Mouse (Mus musculus) B cell, adult 2 months (primary cell): Measurements from ENCODE around the gene Slc7a15.
"Not testable (repeated sequence)": the region's sequence is repeated elsewhere in the genome, so short reads cannot be mapped to it uniquely, and the experiment has no call there.

ENCODE experiments used
- DNase-seq, 2 experiments: peaks; one replicate each; pipeline ENCODE4 v3.0.0; 2022

Slc7a15 gene

GRCm38 (mm10) chr12:8598966-8599365, at the start of gene Slc7a15:
Gene Slc7a15, minus strand, starts transcription at chr12:8599066.
- not testable (repeated sequence) for DNase-seq

DNA sequence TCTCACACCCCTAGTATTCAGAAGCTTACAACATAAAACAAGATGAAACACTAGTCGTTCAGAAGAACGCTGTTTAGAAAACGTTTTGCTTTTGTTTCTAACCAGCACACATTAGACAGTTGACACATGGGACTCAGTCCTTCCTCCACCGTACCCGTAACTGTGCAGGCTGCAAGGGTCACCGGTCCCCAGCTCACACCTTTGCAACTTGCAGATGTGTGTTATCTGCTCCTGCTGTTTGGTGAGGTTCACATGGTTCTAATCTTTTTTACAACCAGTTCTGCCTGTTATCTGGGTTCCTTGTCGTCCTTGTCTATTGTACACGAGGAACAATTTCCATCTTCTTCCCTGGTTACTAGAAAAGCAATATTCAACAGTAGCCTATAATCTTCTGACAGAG, 49.3 kb upstream of the Slc7a15 start:
- DNase-seq: not testable (repeated sequence)

- no peak for DNase-seq
These were observed 42.5 kb upstream of the Slc7a15 start for GRCm38 (mm10) chr12:8641425-8641735.

- DNase-seq: peak; percentile 96 to 98
These were observed 42.0 kb upstream of the Slc7a15 start for GRCm38 (mm10) chr12:8640711-8641424.

DNA sequence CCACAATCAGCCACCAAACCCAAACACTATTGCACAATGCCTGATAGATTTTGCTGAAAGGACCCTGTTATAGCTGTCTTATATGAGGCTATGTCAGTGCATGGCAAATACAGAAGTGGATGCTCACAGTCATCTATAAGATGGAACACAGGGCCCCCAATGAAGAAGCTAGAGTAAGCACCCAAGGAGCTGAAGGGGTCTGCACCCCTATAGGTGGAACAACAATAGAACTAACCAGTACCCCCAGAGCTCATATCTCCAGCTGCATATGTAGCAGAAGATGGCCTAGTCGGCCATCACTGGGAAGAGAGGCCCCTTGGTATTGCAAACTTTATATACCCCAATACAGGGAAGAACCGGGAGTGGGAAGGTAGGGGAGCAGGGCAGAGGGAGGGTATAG, 41.3 kb upstream of the Slc7a15 start:
- peak in 1 of 2 experiments; percentile 11 for DNase-seq

DNA sequence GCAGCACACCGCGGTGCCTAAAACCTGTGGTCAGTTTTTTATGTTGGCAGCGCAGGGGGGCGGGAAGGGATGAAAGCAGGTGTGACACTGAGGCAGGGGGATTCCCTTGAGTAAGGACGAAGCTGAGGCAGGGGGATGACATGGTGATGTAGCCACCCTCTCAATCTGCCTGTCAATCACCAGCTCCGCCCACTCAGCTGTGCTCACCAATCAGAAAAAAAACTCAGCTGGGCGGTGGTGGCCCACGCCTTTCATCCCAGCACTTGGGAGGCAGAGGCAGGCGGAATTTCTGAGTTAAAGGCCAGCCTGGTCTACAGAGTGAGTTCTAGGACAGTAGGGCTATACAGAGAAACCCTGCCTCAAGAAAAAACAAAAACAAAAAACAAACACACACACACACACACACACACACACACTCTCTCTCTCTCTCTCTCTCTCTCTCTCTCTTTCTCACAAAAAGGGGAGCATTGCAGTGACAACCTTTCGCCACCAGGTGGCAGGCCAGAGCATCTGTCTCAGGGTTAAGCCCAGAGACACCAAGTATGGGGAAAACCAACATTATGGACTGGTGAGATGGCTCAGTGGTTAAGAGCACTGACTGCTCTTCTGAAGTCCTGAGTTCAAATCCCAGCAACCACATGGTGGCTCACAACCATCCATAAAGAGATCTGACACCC, 39.7 kb upstream of the Slc7a15 start:
- peak; percentile 94 for DNase-seq

DNA sequence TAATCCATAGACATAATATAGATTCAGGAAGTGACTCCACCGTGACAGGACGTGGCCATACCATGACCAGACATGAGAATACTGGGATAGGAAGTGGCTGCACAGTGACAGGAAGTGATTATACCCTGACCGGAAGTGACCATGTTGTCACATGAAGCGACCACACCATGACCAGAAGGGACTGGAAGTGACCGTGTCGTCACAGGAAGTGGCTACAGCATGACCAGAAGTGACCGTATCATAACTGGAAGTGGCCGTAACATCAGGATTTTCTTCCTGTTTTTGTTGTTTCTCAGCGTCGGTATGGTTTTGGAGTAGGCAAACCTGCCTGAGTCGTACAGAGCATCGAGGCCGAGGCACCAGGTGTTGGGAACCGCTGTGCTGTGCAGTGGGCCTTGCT, 38.1 kb upstream of the Slc7a15 start:
- peak in 1 of 2 experiments; percentile 1 for DNase-seq

GRCm38 (mm10) chr12:8635546-8635945, 36.7 kb upstream of the Slc7a15 start:
- DNase-seq: no peak

DNA sequence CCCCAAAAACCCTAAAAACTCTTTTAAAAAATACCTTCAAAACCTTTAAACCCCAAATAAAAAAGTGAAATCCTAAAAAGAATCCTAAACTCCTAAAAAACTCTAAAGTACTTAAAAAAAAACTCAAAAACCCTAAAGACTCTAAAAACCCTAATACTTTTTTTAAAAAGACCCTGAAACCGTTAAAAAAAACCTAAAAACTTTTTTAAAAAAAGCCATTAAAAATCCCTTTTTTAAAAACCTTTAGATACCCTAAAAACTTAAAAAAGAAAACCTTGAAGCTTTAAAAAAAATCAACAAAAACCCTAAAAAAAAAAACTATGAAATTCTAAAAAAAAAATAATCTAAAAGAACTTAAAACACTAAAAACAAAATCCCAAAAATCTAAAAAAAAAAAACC, 35.4 kb upstream of the Slc7a15 start:
- no peak for DNase-seq

DNA sequence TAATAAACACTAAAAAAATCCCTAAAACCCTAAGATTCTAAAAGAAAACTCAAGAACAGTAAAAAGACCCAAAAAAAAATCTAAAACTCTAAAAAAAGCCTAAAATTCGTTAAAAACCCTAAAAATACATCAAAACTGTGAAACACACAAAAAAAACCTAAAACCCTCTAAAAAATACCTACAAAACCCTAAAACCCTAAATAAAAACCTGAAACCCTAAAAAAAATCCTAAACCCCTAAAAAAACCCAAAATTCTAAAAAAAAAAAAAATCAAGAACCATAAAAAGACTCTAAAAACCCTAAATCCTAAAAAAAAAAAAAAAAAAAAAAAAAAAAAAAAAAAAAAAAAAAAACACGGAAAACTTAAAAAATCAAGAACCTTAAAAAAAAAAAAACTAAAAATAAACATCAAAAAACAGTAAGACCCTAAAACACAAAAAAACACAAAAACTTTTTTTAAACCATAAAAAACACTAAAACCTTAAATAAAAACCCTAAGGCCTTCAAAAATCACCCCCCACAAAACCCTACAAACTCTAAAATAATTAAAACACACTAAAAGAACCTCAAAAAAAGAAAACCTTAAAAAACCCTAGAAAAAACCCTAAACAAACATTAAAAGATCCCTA, 34.0 kb upstream of the Slc7a15 start:
- DNase-seq: no peak

DNA sequence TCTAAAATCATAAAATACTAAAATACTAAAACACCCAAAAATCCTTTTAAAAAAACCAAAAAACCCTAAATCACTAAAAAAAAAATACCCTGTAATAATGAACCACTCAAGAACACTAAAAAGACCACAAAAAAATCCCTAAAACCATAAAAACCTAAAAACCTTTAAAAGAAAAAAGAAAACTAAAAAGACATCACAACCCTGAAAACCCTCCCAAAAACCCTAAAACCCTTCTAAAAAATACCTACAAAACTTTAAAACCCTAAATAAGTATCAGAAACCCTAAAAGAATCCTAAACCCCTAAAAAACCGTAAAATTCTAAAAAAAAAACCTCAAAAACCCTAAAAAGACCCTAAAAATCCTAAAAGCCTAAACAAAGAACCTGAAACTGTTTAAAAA, 32.8 kb upstream of the Slc7a15 start:
- no peak for DNase-seq

DNA sequence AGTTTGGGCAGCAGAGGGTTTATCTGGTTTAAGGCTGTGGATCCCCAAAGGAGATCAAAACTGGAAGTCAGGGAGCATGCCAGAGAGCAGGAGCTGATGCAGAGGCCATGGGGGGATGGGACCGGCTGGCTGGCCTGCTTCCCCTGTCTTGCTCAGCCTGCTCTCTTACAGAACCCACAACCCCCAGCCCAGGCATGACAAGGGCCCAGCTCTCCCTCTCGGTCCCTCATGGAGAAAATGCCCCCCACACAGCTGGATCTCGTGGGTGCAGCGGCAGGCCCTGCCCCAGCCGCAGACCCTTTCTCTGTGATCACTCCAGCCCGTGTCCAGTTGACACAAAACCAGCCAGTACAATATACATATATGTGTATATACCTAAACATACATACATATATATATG, 30.7 kb upstream of the Slc7a15 start:
- DNase-seq: peak in 1 of 2 experiments; percentile 0

GRCm38 (mm10) chr12:8620678-8621018, 21.8 kb upstream of the Slc7a15 start:
- DNase-seq: no peak

- peak; percentile 33 to 35 for DNase-seq
These were observed 21.2 kb upstream of the Slc7a15 start for GRCm38 (mm10) chr12:8619827-8620677.

DNA sequence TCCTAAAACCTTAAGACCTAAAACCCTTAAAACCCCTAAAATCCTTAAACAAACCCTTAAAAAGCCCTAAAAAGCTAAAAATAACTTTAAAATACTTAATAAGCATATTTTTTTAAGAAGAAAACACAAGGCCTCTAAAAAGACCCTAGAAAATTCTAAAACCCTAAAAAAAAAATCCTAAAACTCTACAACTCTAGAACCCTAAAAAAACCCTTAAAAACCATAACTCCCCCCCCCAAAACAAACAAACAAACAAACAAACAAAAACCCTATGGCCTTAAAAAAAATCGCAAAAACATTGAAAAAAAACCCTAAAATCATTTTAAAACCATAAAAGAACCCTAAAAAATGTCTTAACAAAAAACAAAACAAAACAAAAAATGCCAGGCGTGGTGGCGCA, 19.4 kb upstream of the Slc7a15 start:
- DNase-seq: no peak

GRCm38 (mm10) chr12:8609070-8609469, 10.2 kb upstream of the Slc7a15 start:
- DNase-seq: no peak

DNA sequence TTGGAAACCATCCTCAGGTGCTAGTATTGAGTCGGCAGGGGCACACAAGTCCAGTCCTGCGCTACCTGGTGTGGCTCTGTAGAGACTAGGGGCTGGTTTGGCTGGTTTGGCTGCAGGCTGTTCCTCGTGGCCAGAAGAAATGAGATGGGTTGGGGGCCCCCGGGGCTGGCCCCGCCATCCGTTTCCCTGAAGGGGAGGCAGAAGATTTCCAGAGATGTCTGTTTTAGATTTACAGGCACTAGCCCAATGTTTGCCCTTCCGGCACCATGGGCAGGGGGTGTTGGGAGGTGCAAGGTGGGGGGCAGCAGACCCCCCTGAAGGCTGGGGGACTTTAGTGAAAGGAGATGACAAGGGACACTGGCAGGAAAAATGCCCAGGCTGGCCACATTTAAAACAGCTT, 3.3 kb downstream of the Slc7a15 start:
- no peak for DNase-seq

DNA sequence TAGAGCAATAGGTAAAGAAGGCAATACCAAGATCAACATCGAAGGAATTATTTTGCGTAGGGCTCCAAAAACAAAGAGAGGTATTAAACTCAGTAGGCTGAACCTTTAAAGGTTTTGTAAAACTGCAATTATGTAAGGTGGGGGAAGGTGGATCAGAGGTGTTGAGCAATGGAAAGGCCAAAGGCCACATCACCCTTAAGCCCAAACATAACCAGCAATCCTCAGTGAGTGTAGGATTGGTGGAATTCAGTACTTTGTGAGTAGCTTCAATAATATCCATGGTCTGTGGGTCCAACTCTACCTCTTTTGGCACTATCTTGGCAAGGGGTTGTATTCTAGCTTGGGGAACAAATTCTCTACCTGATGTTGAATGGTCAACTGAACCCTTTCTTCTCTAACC, 7.5 kb downstream of the Slc7a15 start:
- not testable (repeated sequence) for DNase-seq

GRCm38 (mm10) chr12:8573405-8573804, 25.5 kb downstream of the Slc7a15 start:
- no peak for DNase-seq

DNA sequence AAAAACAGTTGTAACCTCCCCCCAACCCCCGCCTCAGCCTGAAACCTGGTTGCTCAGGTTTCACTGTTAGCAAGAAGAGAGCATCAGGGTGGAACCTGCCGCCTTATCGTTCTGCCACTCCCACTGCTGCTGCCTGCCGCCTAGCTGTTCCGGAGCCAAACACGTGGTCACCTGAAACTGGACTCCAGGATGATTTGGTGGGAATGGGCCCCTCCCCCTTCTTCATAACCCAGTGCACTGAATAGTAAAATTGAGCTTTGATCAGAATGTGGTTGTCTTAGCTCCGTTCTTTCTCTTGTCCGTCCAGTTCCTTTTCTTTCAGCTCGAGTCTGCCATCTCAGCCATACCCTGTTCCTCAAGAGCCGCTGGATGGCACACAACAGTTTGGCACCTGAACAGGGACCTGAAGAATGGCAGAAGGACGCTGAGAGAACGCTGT, 26.9 kb downstream of the Slc7a15 start:
- not testable (repeated sequence) for DNase-seq

DNA sequence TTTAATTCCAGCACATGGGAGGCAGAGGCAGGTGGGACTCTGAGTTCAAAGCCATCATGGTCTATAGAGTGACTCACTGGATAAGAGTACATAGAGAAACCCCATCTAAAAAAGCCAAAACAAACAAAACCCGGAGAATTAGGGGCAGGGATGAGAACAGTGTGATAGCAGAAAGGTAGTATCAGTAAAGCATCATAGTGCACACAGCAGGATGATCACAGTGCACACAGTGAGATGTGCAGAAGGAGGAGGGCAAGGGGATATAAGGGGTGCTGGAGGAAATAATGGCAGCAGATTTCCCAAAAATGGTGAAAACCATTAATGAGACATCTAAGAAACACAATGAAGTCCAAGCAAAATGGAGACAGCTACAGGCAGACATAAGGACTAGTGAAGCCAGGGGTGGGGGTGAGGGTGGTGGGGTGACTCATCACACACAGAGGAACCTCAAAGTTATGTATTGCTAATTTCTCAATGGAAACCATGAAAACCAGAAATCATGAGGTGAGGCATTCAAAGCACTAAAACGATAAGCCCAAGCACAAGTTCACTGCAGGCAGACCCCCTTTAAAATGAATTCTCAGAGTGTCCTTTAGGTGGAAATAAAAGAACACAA, 27.5 kb downstream of the Slc7a15 start:
- not testable (repeated sequence) for DNase-seq

DNA sequence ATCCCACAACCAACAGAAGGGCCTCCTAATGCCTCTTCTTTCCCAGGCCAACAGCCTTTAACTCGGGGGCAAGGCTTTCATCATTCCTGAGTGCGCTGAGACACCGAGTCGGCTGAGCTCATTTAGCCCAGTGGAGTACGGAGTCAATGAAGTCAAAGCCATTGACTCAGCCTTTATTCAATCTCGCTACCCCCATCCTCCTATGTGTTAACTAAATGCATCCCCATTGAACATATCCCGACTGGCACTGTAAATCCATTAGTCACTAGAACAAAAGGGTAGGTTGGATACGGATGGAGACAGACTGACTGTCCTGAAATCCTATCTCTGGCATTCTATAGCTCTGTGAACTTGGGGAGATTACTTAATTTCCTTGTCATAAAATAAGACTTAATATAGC, 36.7 kb downstream of the Slc7a15 start:
- DNase-seq: not testable (repeated sequence)

DNA sequence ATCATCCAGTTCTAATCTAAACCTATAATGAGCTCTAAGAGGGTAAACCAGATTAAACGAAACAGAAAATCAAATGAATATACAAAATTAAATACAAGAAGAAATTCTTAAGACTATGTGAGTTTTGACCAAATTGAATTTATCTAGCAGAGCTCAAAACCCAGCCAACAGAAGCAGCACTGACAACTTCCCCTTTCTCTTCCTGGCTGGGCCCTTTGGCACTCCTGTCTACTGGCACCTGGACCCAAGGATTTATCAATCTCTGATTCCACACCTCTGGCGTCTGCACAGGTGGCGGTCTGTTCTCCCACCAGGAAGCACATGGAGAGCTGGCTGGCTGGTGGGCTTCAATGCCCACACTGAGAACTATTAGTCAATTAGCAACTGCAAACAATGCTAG, 39.0 kb downstream of the Slc7a15 start:
- not testable (repeated sequence) for DNase-seq
